Mouse (Mus musculus) v-Abl transformed pro-B cells (cell line): ENCODE results near the gene Rasl10b.

ENCODE experiments used
- in situ Hi-C, 2 experiments: fragments of 400-800 bp; cut with MboI; formaldehyde crosslinking; loops; one replicate each; pipeline ENCODE4 v1.15.1; 2025; ENCODE audit not compliant: unreplicated experiment in 2 of 2

Rasl10b gene

GRCm38 (mm10) chr11:83409087-83409754 is at the start of gene Rasl10b:
Gene Rasl10b, plus strand, starts transcription at chr11:83409137.
- in situ Hi-C loops = no loop called here

- in situ Hi-C loops = no loop called here
These were observed 44.3 kb upstream of the Rasl10b start for GRCm38 (mm10) chr11:83364656-83365055.

DNA sequence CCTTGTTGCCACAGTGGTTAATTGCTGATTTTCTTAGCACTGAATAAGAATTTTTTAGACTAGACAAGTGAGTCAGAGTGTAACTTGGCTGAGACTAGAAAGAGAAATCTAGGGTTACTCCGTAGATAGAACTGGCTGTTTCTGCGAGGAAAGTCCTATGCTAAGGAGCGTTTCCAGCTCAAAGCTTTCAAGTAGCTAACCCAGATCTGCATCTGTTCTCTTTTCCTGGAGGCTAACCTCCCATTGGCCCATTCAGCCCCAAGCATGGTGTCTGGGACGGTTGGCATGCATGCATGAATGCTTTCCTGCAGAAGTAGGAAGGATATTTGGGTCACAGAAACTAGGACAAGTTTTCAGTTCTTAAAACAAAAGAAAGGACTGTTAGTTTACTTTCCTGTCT is 37.7 kb upstream of the Rasl10b start:
- in situ Hi-C loops = no loop called here

GRCm38 (mm10) chr11:83379745-83380341 is 29.1 kb upstream of the Rasl10b start:
- in situ Hi-C loops = no loop called here

GRCm38 (mm10) chr11:83382876-83383531 is 25.9 kb upstream of the Rasl10b start:
- in situ Hi-C loops = no loop called here

DNA sequence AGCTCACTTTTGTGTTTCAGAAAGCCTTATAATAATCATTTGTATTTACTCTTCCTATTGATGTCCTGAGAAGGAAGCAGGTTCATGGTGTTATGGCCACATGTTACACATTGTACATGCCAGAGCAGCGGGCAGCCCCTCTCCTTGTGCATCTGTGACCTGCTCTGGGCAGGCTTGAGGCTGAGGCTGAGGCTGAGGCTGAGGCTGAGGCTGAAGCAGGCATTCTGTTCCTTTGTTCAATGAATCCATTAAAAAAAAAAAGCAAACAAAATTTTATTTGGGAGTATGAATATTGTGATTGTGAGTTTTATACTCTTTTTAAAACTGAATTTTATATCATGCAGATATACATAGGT is 25.4 kb upstream of the Rasl10b start:
- in situ Hi-C loops = no loop called here

- in situ Hi-C loops = no loop called here
These were observed 15.9 kb upstream of the Rasl10b start for GRCm38 (mm10) chr11:83393062-83393461.

GRCm38 (mm10) chr11:83394802-83395439 is 14.0 kb upstream of the Rasl10b start:
- in situ Hi-C loops = no loop called here

DNA sequence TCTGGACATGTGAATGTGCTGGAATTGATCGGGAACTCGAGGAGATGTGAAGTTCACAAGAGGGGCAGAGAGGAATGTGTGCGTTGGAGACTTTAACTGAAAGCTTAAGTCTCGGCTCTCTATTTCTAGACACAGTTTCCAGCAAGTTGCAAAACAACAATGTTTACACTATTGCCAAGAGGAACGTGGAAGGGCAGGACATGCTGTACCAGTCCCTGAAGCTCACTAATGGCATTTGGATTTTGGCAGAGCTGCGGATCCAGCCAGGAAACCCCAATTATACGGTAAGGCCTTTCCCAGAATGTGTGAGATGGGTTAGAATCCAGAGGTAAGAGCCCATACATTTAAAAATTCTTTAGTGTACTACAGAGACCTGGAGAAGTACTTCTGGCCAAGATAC is 11.3 kb upstream of the Rasl10b start:
- in situ Hi-C loops = no loop called here

- in situ Hi-C loops = no loop called here
These were observed 10.2 kb upstream of the Rasl10b start for GRCm38 (mm10) chr11:83398724-83399123.

GRCm38 (mm10) chr11:83403787-83404186 is 5.2 kb upstream of the Rasl10b start:
- in situ Hi-C loops = no loop called here

DNA sequence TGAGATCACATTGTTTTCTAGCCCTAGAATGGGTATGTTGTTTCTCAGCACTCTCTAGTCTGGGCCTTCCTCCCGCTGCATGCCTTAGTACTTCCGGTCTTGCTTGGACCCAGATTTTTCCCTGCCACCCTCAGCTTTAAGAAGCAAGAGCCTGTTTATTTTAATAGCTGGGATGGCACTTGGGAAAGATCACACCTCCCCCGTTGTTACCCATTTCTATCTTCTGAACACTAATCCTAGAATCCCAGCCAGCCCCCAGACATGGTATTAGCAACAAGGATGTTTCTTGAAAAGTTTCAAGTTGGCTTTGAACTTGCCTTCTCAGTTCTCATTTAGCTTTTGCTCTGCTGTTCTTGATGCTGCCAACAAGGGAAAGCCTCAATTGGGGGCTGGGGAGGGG is 2.5 kb upstream of the Rasl10b start:
- in situ Hi-C loops = no loop called here

DNA sequence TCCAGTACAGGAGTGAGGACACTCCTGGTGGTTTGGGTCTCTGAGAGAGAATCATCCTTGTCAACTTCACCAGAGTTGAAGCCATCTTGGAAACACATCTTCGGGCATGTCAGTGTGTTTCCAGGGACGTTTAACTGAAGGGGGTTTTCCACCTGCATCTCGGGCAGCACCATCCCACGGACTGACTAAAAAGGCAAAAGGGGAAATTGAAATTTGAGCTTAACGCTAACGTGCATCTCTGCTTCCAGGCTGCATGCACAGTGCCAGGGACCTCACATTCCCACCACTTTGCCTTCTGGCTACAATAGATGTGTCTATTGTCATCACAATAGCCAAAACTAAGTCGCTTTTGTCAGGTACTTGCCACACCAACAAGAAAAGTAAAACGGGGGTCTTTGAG is 695 bp upstream of the Rasl10b start:
- in situ Hi-C loops = no loop called here

DNA sequence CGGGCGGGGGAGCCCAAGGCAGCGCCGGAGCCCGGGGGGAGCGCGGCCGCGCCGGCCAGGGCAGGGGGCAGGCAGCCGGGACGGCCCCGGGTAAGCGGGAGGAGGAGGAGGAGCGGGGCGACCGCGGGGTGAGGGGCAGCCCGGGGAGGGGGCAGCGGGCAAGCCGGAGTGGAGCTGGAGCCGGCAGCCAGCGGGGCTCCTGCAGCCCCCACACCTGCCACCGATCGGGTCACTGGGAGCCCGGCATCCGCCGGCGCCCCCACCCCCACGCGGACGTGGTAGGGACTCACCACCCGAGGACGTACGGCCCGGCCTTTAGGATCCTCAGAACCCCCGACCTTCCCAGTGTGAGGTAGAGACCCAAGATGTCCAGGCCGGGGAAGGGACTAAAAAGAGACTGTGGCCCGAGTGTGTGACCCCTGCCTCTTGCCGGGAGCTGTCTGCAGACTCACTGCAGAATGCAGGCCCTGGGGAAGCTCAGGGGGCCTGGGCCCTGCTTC is 905 bp downstream of the Rasl10b start:
- in situ Hi-C loops = no loop called here

DNA sequence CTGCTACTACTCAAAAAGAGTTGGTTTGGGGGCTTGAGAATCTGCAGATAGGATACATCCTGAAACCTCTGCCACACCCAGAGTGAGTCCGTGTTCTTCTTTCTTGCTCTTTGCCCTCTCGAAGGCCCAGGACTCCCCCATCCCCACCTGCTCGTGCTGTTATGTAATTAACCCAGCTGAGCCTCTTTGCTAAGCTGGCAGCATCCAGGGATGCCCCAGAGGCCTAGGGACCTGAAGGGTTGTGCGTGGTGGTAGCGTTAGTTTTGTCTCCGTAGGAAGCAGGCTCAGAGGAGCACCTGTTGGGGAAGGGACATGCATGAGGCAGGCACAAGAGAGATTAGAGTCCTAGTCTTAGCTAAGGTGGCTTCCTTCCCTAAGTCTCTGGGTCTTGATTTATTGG is 1.6 kb downstream of the Rasl10b start:
- in situ Hi-C loops = no loop called here

GRCm38 (mm10) chr11:83417080-83417479 is 8.1 kb downstream of the Rasl10b start:
- in situ Hi-C loops = no loop called here

- in situ Hi-C loops = no loop called here
These were observed 8.8 kb downstream of the Rasl10b start for GRCm38 (mm10) chr11:83417708-83418107.

DNA sequence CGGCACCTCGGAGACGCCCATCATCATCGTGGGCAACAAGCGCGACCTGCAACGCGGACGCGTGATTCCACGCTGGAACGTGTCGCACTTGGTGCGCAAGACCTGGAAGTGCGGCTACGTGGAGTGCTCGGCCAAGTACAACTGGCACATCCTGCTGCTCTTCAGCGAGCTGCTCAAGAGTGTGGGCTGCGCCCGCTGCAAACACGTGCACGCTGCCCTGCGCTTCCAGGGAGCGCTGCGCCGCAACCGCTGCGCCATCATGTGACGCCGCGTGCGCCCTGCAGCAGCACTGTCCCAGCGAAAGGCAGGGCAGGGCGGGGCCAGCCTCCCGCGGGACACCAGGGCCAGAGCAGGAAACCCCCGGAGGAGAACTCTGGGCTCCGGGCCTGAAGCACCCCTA is 9.6 kb downstream of the Rasl10b start:
- in situ Hi-C loops = no loop called here

DNA sequence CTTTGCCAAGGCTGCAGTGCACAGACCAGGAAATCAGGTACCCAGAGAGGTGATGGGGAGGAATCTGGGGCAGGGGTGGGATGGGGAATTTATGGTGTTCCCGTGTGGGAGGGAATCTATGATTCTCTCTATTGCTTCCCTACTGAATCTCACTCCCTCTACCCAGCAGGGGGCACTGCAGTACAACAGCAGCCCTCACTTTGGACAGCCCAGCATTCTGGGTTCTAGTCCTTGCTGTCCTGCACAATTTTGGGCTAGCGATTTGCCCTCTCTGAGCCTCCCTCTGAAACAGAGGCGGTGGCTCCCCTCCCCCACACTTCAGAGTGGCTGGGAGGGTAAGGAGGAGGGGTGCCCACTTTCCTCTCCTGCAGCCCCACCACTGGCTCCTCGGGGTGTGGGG is 11.4 kb downstream of the Rasl10b start:
- in situ Hi-C loops = loop anchor here (5.0 to 10.0 kb wide), 4 partner anchors 63 to 508 kb away; partner anchors contain the start of gene Unc45b (in 1 of the 2)

DNA sequence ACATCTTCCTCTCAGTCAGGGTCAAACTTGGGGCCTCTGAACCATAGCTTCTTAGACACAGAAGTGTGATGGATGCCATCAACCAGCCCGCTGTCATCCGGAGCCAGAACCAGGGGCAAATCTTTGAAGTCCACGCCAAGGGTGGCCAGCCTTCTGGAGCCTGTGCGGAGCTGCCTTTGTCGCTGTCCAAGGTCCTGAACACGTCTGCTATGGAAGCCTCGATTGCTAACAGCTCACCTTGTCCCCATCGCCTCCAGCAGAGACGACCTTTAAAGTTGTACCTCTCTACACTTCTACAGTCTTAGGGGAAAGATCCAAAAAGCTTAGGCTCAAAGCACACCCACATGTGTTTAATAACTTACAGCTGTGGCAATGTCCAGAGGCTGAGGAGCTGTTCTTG is 12.4 kb downstream of the Rasl10b start:
- in situ Hi-C loops = loop anchor here (5.0 to 10.0 kb wide), 4 partner anchors 64 to 509 kb away; partner anchors contain the start of gene Unc45b (in 1 of the 2)

GRCm38 (mm10) chr11:83424681-83425080 is 15.7 kb downstream of the Rasl10b start:
- in situ Hi-C loops = loop anchor here (5.0 to 10.0 kb wide), 4 partner anchors 67 to 512 kb away; partner anchors contain the start of gene Unc45b (in 1 of the 2)
